Mouse (Mus musculus): ENCODE measurements around the gene Golph3.
A peak's percentile ranks its signal among the peaks of the same experiment; 100 is the strongest.
"Not testable (repeated sequence)": the region's sequence is repeated elsewhere in the genome, so short reads cannot be mapped to it uniquely, and the experiment has no call there.

Gene Golph3

DNA sequence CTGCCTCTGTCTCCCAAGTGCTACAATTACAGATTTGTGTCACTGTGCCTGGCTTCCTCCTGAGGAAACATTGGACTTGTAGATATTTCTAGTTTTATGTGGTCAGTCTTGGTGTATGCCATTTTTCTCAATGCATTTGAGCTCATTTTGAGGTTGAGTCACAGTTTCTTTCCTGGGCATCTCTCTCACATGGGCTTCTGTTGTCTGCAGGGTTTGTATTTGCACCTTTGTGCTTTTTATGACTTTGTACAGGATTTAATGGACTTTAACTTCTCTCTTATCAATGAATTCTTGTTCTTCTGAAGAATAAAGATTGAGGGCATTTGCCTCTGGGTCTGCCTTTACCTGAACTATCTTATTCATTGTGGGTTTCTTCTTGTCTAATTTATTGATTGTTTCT is 36.2 kb downstream of the Golph3 start:
- no peak for DNase-seq (ENCODE audit: low spot score)

DNA sequence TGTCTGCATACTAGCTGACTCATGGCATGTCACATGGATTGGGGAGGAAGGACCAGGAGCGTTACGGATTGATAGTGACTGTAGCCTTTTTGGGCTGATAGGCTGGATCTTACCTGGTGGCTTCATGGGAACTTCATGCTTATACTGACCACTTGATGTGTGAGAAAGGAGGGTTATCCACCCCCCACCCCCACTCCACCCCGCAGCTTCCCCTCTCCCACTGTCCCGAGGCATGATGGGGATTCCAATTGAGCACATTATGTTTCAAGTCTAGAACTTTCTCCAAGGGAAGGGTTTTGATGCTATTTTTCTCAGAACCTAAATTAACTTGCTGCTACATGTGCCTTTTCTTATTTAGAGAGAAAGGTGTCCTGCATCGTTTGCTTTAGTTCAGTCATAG is 37.1 kb downstream of the Golph3 start:
- no peak for DNase-seq (ENCODE audit: low spot score)

- no peak for DNase-seq (ENCODE audit: low spot score)
These were observed 39.4 kb downstream of the Golph3 start for GRCm38 (mm10) chr15:12360519-12361212.

DNA sequence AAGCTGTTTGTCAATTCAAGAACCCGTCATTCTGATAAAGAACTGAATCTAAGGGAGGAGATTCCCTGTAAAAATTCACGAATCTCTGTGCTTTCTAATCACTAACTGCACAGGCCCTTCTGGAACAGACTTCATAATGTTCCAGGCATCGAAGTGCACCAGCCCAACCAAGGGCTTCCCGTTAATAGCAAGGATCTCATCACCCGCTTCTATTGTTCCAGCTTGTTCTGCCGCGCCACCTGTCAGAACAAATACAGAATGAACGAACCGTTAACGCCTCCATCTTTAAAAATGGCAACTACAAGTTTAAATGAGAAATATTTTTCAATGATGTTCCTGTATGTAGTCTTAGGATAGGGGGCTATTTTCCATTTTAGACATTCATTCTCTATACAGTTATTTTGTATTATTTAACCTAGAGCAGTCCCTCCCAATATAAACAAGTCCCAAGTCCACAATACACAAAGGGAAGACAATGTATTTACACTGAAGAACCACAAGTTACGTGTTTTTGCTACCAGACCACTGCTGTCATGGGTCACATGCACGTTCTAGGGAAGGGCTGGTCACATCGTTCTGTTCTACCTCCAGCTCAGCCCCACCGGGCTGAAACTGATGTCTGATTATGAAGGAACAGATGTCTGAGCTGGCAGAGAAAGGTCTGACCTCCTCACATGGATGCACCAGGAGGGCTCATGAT is 40.9 kb downstream of the Golph3 start:
- no peak for DNase-seq (ENCODE audit: low spot score)

DNA sequence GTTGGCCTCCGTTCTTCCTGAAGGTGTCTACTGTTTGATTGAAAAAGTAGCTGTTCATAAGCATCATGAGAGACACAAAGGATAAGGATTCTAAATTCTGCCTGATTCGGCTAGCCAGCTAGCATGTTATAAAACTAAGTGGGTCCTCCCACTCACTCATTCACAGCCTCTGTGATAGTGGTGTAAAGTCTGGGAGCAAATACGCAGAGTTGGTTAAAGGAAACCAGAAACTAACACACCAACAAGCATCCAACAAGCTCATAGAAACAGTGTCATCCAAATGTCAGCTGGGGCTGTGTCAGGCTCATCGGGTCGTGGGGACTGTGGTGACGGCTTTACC is 41.4 kb downstream of the Golph3 start:
- DNase-seq (ENCODE audit: low spot score): no peak

- DNase-seq (ENCODE audit: low spot score): no peak
These were observed 42.8 kb downstream of the Golph3 start for GRCm38 (mm10) chr15:12364096-12364495.

DNA sequence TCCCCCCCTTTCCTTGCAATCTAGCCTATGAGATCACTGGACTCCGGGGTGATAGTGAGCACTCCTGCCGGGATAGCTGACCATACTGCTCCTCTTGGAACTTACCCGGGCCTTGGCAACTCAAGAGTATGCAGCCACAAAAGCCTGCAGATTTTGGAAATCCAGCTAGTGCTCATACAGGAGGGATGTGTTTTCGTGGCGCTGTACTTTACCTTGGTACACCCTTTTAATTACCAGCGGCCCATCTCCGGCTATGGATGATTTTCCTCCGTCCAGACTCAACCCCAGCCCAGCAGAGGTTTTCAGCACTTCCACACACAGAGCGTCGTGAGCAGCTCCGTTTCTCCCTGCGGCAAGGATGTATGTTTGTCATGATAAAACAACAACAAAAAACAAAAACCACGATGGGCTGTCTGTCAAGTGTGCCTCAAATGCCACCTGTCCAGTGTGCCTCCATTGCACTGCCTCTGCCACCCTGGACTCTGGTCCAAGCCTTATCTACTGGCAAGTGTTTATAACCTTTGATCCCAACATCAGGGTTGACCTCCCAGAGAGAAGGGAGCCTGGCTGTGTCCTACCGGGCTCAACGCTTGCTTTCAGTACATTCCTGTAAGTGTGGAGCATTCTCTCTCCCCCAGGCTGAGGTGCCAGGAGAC is 44.3 kb downstream of the Golph3 start:
- no peak for DNase-seq (ENCODE audit: low spot score)

GRCm38 (mm10) chr15:12366072-12366469 is 44.8 kb downstream of the Golph3 start:
- DNase-seq (ENCODE audit: low spot score): no peak

- not testable (repeated sequence) for DNase-seq (ENCODE audit: low spot score)
These were observed 45.5 kb downstream of the Golph3 start for GRCm38 (mm10) chr15:12366580-12367305.

- DNase-seq (ENCODE audit: low spot score): peak; percentile 37
These were observed 46.2 kb downstream of the Golph3 start for GRCm38 (mm10) chr15:12367306-12368080.

DNA sequence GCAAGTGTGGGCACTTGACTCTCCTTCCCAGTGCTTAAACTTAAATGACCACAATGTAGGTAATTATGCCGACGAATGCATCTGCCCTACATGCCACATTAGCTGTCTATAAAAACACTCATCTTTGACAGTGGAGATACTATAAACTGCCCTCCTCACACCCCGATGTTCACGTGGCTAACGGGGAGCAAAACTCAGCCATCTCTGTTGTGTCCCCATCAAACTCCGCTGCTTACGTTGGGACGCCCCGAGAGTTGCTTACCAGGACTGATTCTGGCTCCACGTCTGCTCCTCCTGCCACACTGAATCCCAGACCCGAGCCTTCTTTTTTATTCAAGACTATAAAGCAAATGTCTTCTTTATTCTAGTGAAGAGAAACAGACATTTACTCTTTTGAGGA is 47.1 kb downstream of the Golph3 start:
- DNase-seq (ENCODE audit: low spot score): no peak

DNA sequence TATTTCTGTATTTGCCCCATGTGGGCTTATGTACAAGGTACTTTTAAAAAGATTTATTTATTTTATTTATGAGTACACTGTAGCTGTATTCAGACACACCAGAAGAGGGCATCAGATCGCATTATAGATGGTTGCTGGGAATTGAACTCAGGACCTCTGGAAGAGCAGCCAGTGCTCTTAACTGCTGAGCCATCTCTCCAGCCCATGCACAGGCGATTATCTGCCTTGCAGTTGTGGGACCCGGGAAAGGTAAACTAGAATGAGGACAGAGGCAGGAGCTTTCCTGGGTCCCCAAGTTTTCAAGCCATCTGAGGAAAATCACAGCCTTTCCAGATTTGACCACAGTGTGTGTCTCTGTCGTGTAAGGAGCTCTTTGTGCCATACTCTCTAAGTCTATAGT is 47.6 kb downstream of the Golph3 start:
- DNase-seq (ENCODE audit: low spot score): no peak

GRCm38 (mm10) chr15:12370096-12370495 is 48.8 kb downstream of the Golph3 start:
- no peak for DNase-seq (ENCODE audit: low spot score)

- DNase-seq (ENCODE audit: low spot score): peak; percentile 73
These were observed 49.9 kb downstream of the Golph3 start for GRCm38 (mm10) chr15:12371183-12371582.

DNA sequence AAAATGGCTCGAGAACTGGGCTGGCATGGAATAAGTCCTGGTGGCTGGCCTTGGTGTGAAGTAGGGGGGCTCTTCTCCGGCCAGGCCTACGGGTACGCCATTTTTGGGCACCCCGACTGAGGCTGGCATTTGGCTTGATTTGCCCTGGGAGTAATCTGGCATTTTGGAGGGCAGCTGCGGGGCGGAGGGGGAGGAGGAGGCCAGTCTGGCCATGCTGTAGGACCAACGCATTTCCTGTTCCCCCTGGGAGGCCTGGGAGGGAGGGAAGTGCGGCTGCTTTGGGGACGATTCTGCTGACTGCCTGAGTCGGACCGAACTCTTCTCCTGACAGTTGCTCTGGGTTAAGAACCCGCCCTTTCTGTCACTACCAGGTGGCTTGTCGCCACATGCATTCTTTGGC is 52.2 kb downstream of the Golph3 start:
- DNase-seq (ENCODE audit: low spot score): no peak

GRCm38 (mm10) chr15:12373918-12374317 is 52.7 kb downstream of the Golph3 start:
- no peak for DNase-seq (ENCODE audit: low spot score)

DNA sequence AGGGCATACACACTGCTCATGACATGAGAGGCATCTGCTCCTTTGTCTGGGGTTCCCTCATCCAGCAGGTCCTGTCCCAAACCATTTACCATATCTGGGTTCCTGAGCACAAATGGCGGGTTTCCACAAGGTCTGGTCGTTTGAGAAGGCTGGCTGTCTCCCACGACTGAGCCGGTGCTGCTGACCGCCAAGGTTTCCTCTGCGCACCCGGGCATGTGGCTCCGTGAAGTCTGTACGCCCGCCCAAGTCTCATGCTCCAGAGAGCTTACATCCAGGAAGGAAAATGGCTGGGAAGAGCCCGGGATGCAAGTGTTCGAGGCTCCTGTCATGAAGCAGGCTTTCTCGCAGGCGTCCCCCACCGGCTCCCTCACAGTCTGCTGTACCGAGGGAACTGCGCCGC is 53.7 kb downstream of the Golph3 start:
- DNase-seq (ENCODE audit: low spot score): no peak

DNA sequence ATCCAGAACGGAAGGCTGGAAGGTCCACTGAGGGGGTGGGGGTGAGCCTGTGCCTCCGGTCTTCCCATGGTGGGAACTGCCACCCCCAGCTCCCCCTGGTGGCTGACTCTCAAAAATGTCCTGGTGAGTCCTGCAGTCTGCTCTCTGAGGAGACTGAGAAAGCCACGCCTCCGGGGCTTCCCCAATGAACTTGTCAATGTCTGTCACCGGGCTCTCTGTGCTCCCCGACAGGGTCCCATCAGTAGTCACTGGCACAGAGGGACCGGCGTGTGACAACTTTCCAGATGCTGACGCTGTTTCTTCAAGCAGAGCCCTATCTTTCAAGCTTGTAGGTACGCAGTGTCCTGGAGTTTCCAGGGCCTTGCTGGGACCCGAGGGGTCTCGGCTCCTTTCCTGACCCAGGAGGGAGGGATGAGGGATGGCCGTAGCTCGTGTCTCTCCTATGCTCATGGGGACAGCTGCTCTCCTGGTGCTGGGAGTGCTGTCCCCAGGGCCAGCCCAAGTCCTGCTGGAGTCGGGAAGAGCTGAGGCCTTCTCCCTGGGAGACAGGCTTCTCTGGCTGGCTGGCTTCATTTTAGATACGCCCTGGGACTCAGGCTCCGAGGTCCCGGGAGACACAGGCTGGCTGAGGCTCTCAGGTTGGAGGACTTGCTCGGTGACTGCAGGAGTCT is 54.5 kb downstream of the Golph3 start:
- peak; percentile 92 for DNase-seq (ENCODE audit: low spot score)

DNA sequence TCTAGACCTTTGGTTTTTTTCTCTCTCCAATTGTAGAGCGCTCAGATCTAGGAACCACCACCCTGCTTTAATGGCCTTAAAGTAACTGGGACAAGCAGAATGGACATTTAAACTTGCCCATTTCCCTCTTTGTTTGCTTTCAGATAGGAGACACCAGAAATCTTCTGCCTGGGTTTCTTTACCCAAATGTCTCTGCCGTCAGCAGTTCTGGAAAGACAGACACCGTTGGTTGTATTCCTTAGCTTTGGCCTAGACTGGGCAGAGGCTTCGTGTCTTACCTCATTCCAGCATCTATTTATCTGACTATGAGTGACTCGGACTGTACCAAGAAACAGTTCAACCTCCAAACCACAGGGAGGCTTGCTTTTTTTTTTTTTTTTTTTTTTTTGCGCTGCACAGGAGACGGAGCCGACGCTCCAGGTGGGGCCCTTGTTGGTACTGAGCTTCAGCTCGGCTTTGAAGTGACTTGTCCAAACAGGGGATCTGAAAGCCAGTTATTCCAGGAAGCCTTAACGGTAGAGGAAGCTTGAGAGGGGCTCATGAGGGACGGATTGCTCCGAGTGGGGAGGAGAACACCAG is 55.3 kb downstream of the Golph3 start:
- no peak for DNase-seq (ENCODE audit: low spot score)

GRCm38 (mm10) chr15:12377800-12378199 is 56.5 kb downstream of the Golph3 start:
- DNase-seq (ENCODE audit: low spot score): no peak

DNA sequence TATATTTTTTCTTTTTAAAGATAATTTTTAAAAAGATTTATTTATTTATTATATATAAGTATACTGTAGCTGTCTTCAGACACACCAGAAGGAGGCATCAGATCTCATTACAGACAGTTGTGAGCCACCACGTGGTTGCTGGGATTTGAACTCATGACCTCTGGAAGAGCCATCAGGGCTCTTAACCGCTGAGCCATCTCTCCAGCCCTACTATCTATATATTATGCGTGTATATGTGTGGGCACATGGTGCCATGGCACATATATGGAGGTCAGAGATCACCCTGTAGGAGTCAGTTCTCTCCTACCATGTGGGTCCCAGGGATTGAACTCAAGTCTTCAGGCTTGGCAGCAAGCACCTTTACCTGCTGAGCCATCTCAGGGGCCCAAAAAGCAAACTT is 58.8 kb downstream of the Golph3 start:
- DNase-seq (ENCODE audit: low spot score): no peak
